Mouse (Mus musculus) ES-E14 (cell line): ENCODE results near the gene Map2k6.

Experiments
- HCFC1 ChIP-seq: IDR thresholded peaks from 2 replicates; pipeline ENCODE4 v1.6.1; 2012; ENCODE audit warnings: low read length, inconsistent platforms, borderline replicate concordance; ENCODE audit not compliant: insufficient read depth
- MAFK ChIP-seq: IDR thresholded peaks from 2 replicates; pipeline ENCODE4 v1.6.1; 2014; ENCODE audit warnings: mild to moderate bottlenecking, low read depth, low read length, inconsistent platforms; ENCODE audit not compliant: insufficient read depth
- ZC3H11A ChIP-seq: IDR thresholded peaks from 2 replicates; pipeline ENCODE4 v1.6.1; 2012; ENCODE audit warnings: low read depth, mild to moderate bottlenecking, inconsistent platforms, low read length, borderline replicate concordance

DNA sequence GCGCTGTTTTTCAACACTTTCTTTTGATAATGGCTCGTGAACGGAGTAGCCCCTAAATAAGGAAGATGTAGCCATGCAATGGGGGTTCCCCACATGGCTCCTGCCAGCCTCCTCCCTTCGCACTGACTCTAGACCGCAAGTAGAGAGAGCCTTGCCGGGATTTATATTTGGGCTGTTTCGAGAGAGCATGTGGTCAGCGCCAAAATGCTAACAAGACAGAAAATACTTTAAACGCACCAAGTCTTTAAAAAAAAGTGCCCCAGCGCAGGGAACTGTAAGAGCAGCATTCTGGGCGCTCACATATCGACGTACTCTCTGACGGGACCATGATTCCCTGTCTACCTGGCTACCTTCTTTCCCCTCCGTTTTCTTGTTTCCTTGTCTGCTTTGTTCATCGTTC lies 74.6 kb downstream of the Map2k6 start:
- TF ChIP-seq HCFC1 (no peak), ZC3H11A (no peak), MAFK (no peak)
